Mouse (Mus musculus): Measurements from ENCODE around the gene Cnot10. TPM values are rescaled to one million over a fixed set of nuclear protein-coding genes. Genes with fewer than 3 reads are reported as not detected.
"Not testable (repeated sequence)": the region's sequence is repeated elsewhere in the genome, so short reads cannot be mapped to it uniquely, and the experiment has no call there.

Gene Cnot10
- polyA plus RNA-seq, 1 experiment from 2014 or later, result 65.8 TPM

- no peaks in the 10 kb centered on the region for H3K36me3 ChIP-seq (ENCODE audit: control insufficient read depth, insufficient read depth, low read length)
- no peak overlapping the region for H3K9ac ChIP-seq (ENCODE audit: low read length)
- H3K27me3 ChIP-seq (replicated peaks; ENCODE audit: control insufficient read depth, insufficient read depth, low read length), result no peaks in the 10 kb centered on the region
- 58% methylated on average over 6 of the region's 6 CpGs for WGBS
- no peak overlapping the region for H3K4me2 ChIP-seq (ENCODE audit: low read length)
- no peak overlapping the region for H3K27ac ChIP-seq (ENCODE audit: low read depth)
- no peaks in the 10 kb centered on the region for H3K9me3 ChIP-seq (ENCODE audit: control insufficient read depth, low read length)
- no peaks in the 10 kb centered on the region for H3K4me1 ChIP-seq (replicated peaks; ENCODE audit: control insufficient read depth, insufficient read depth, low read length)
- H3K4me3 ChIP-seq (ENCODE audit: low read depth, low read length), result no peak overlapping the region
- ATAC-seq (replicated peaks; ENCODE audit: low FRiP score, low TSS enrichment, low read depth) (no peak), DNase-seq (ENCODE audit: low spot score) (no peak)
These were observed 21.0 kb upstream of the Cnot10 start for GRCm38 (mm10) chr9:114660983-114661382.

- Histone ChIP-seq H3K36me3 (ENCODE audit: control insufficient read depth, insufficient read depth, low read length) (no peaks in the 10 kb centered on the region), H3K9ac (ENCODE audit: low read length) (no peak overlapping the region), H3K4me1 (replicated peaks; ENCODE audit: control insufficient read depth, insufficient read depth, low read length) (no peaks in the 10 kb centered on the region), H3K4me2 (ENCODE audit: low read length) (no peak overlapping the region), H3K27ac (ENCODE audit: low read depth) (no peak overlapping the region), H3K4me3 (ENCODE audit: low read depth, low read length) (no peak overlapping the region), H3K27me3 (replicated peaks; ENCODE audit: control insufficient read depth, insufficient read depth, low read length) (no peaks in the 10 kb centered on the region), H3K9me3 (ENCODE audit: control insufficient read depth, low read length) (no peaks in the 10 kb centered on the region)
- 91% methylated on average over 6 of the region's 6 CpGs for WGBS
- ATAC-seq (replicated peaks; ENCODE audit: low FRiP score, low TSS enrichment, low read depth) (no peak), DNase-seq (ENCODE audit: low spot score) (no peak)
These were observed 20.5 kb upstream of the Cnot10 start for GRCm38 (mm10) chr9:114660506-114660905.

- Histone ChIP-seq H3K4me1 (replicated peaks; ENCODE audit: control insufficient read depth, insufficient read depth, low read length) (no peaks in the 10 kb centered on the region), H3K36me3 (ENCODE audit: control insufficient read depth, insufficient read depth, low read length) (no peaks in the 10 kb centered on the region), H3K27me3 (replicated peaks; ENCODE audit: control insufficient read depth, insufficient read depth, low read length) (no peaks in the 10 kb centered on the region), H3K9me3 (ENCODE audit: control insufficient read depth, low read length) (no peaks in the 10 kb centered on the region), H3K9ac (ENCODE audit: low read length) (no peak overlapping the region), H3K27ac (ENCODE audit: low read depth) (no peak overlapping the region), H3K4me3 (ENCODE audit: low read depth, low read length) (no peak overlapping the region), H3K4me2 (ENCODE audit: low read length) (no peak overlapping the region)
- WGBS, result 78% methylated on average over 3 of the region's 3 CpGs
- DNase-seq (ENCODE audit: low spot score), result no peak
- no peak for ATAC-seq (replicated peaks; ENCODE audit: low FRiP score, low TSS enrichment, low read depth)
These were observed 16.7 kb upstream of the Cnot10 start for GRCm38 (mm10) chr9:114656701-114657100.

GRCm38 (mm10) chr9:114655356-114655755 lies 15.4 kb upstream of the Cnot10 start:
- no peaks in the 10 kb centered on the region for H3K9me3 ChIP-seq (ENCODE audit: control insufficient read depth, low read length)
- ATAC-seq (replicated peaks; ENCODE audit: low FRiP score, low TSS enrichment, low read depth) (no peak), DNase-seq (ENCODE audit: low spot score) (no peak)
- H3K4me2 ChIP-seq (ENCODE audit: low read length), result no peak overlapping the region
- H3K36me3 ChIP-seq (ENCODE audit: control insufficient read depth, insufficient read depth, low read length), result no peaks in the 10 kb centered on the region
- 95% methylated on average over 4 of the region's 4 CpGs for whole genome bisulfite sequencing
- H3K27me3 ChIP-seq (replicated peaks; ENCODE audit: control insufficient read depth, insufficient read depth, low read length), result no peaks in the 10 kb centered on the region
- no peak overlapping the region for H3K9ac ChIP-seq (ENCODE audit: low read length)
- H3K27ac ChIP-seq (ENCODE audit: low read depth), result no peak overlapping the region
- H3K4me3 ChIP-seq (ENCODE audit: low read depth, low read length), result no peak overlapping the region
- H3K4me1 ChIP-seq (replicated peaks; ENCODE audit: control insufficient read depth, insufficient read depth, low read length), result no peaks in the 10 kb centered on the region

- H3K36me3 ChIP-seq (ENCODE audit: control insufficient read depth, insufficient read depth, low read length), result no peaks in the 10 kb centered on the region
- no peaks in the 10 kb centered on the region for H3K9me3 ChIP-seq (ENCODE audit: control insufficient read depth, low read length)
- no peak overlapping the region for H3K9ac ChIP-seq (ENCODE audit: low read length)
- 52% methylated on average over 21 of the region's 21 CpGs for WGBS
- no peaks in the 10 kb centered on the region for H3K4me1 ChIP-seq (replicated peaks; ENCODE audit: control insufficient read depth, insufficient read depth, low read length)
- no peak overlapping the region for H3K4me3 ChIP-seq (ENCODE audit: low read depth, low read length)
- no peak for ATAC-seq (replicated peaks; ENCODE audit: low FRiP score, low TSS enrichment, low read depth)
- no peak overlapping the region for H3K27ac ChIP-seq (ENCODE audit: low read depth)
- H3K4me2 ChIP-seq (ENCODE audit: low read length), result no peak overlapping the region
- H3K27me3 ChIP-seq (replicated peaks; ENCODE audit: control insufficient read depth, insufficient read depth, low read length), result no peaks in the 10 kb centered on the region
- no peak for DNase-seq (ENCODE audit: low spot score)
These were observed 11.1 kb upstream of the Cnot10 start for GRCm38 (mm10) chr9:114650938-114651634.

- ATAC-seq (replicated peaks; ENCODE audit: low FRiP score, low TSS enrichment, low read depth), result no peak
- no peaks in the 10 kb centered on the region for H3K27me3 ChIP-seq (replicated peaks; ENCODE audit: control insufficient read depth, insufficient read depth, low read length)
- H3K4me1 ChIP-seq (replicated peaks; ENCODE audit: control insufficient read depth, insufficient read depth, low read length), result no peaks in the 10 kb centered on the region
- no peak overlapping the region for H3K4me3 ChIP-seq (ENCODE audit: low read depth, low read length)
- WGBS, result 39% methylated on average over 5 of the region's 5 CpGs
- no peaks in the 10 kb centered on the region for H3K9me3 ChIP-seq (ENCODE audit: control insufficient read depth, low read length)
- no peak overlapping the region for H3K4me2 ChIP-seq (ENCODE audit: low read length)
- H3K9ac ChIP-seq (ENCODE audit: low read length), result no peak overlapping the region
- no peak overlapping the region for H3K27ac ChIP-seq (ENCODE audit: low read depth)
- H3K36me3 ChIP-seq (ENCODE audit: control insufficient read depth, insufficient read depth, low read length), result no peaks in the 10 kb centered on the region
- no peak for DNase-seq (ENCODE audit: low spot score)
These were observed 9.4 kb upstream of the Cnot10 start for GRCm38 (mm10) chr9:114649371-114649770.

GRCm38 (mm10) chr9:114648472-114648871 lies 8.5 kb upstream of the Cnot10 start:
- WGBS, result 46% methylated on average over 8 of the region's 9 CpGs
- not testable (repeated sequence) for ATAC-seq (replicated peaks; ENCODE audit: low FRiP score, low TSS enrichment, low read depth)

GRCm38 (mm10) chr9:114647506-114648432 lies 7.8 kb upstream of the Cnot10 start:
- 81% methylated on average over 28 of the region's 28 CpGs for WGBS
- no peak overlapping the region for H3K4me3 ChIP-seq (ENCODE audit: low read depth, low read length)
- ATAC-seq (replicated peaks; ENCODE audit: low FRiP score, low TSS enrichment, low read depth), result no peak

More at GRCm38 (mm10) chr9:114648472-114648871, 8.5 kb upstream of the Cnot10 start:
- H3K27ac ChIP-seq (ENCODE audit: low read depth); H3K4me2 ChIP-seq (ENCODE audit: low read length); H3K4me3 ChIP-seq (ENCODE audit: low read depth, low read length); H3K36me3 ChIP-seq (ENCODE audit: control insufficient read depth, insufficient read depth, low read length); DNase-seq (ENCODE audit: low spot score); H3K4me1 ChIP-seq (replicated peaks; ENCODE audit: control insufficient read depth, insufficient read depth, low read length); H3K27me3 ChIP-seq (replicated peaks; ENCODE audit: control insufficient read depth, insufficient read depth, low read length); H3K9ac ChIP-seq (ENCODE audit: low read length); H3K9me3 ChIP-seq (ENCODE audit: control insufficient read depth, low read length): not testable (repeated sequence)

More at GRCm38 (mm10) chr9:114647506-114648432, 7.8 kb upstream of the Cnot10 start:
- Histone ChIP-seq H3K4me2 (ENCODE audit: low read length) (no peak overlapping the region), H3K9ac (ENCODE audit: low read length) (no peak overlapping the region), H3K4me1 (replicated peaks; ENCODE audit: control insufficient read depth, insufficient read depth, low read length) (no peaks in the 10 kb centered on the region), H3K9me3 (ENCODE audit: control insufficient read depth, low read length) (no peaks in the 10 kb centered on the region), H3K27ac (ENCODE audit: low read depth) (no peak overlapping the region), H3K36me3 (ENCODE audit: control insufficient read depth, insufficient read depth, low read length) (no peaks in the 10 kb centered on the region), H3K27me3 (replicated peaks; ENCODE audit: control insufficient read depth, insufficient read depth, low read length) (no peaks in the 10 kb centered on the region)
- DNase-seq (ENCODE audit: low spot score), result no peak
